Mouse (Mus musculus) heart, adult 11 months (tissue): ENCODE measurements around the gene Spock1.

Experiments used
- DNase-seq: peaks from one replicate; pipeline ENCODE4 v3.0.0; 2022

Spock1 gene

GRCm38 (mm10) chr13:57798633-57799032 lies 109.5 kb downstream of the Spock1 start:
- no peak for DNase-seq

DNA sequence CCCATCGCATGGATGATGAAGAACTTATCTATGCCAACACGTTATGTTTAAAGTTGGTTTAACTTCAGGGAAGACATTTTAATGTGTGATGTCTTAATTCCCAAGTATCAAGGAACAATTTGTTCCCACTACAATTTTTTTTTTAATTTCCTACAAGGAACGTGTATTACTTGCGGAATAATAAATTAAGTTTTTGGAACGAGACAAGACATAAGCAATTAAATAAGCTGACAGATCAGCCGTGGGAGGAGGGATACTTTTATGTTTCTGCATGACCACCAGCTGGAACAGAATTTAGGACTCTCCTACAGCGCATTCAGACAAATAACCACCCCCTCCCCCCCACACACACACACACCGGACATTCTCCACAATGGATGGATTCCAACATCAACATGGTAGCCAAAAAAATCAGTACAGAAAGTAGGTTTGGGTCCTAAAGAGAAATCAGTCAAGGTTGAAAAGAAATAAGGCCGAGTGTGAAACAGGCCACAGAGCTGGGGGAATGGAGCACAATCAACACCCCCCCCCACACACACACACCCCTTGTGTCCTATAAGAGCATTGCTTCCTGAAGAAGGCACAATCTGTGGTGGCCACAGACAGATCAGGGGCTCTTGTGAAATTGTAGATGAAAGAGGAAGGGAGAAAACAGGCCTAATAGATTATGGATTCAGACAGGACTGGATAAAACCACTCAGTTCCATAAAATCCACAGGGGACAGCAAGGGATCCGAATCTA lies 111.0 kb downstream of the Spock1 start:
- no peak for DNase-seq

GRCm38 (mm10) chr13:57793643-57794240 lies 114.4 kb downstream of the Spock1 start:
- DNase-seq = no peak

DNA sequence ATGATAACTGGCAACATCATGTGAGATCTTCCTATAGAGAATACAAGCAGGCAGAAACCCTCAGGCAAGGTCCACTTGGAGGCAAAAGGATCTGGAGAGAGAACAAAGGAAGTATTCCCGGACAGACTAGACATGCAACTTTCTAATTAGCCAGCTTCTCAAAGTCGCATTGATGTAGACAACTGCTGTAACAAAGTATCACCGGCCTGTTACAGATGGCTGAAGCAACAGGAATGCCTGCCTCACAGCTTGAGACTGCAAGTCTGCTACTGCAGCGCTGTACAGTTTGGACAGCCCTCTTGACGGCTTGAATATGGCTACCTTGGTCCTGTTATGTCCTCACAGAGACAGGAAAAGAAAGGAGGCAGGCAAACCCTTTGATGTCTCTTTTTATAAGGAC lies 118.3 kb downstream of the Spock1 start:
- DNase-seq = no peak

GRCm38 (mm10) chr13:57788299-57788698 lies 119.8 kb downstream of the Spock1 start:
- DNase-seq = no peak

DNA sequence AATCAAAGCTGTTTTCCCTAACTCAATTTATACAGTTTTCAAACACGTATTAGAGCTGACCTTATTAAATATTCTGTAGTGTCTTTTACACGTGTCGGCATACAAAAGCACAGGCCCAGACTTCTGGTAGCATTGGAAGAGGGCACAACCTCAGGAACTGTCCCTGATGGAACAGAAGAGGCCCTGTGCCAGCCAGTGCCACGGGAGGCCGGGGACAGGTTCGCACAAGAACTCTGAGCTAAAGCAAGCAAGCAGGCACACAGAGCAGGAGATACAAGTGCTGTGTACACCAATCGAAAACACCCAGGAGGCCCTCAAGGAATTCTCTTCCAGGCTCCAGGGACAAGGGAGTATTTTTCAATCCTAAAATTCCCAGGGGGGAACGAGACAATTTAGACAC lies 121.9 kb downstream of the Spock1 start:
- no peak for DNase-seq

DNA sequence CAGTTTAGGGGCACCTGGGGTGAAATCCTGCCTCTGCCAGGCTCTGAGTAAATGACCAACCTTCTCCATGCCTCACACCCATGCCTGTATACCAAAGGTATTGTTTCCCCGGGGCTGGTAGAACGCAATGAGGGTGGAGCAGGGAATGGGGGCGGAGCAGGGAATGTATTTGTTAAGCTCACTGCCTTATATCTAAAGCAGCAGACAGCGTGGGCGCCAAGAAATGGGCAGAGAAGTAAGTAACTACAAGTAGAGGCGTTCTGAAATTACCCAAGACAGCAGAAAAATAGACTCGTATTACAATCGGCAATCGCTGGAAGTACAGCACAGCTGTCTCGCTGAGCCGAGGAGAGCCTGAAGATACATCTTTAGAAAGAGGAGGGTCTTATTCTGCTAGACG lies 125.2 kb downstream of the Spock1 start:
- DNase-seq = no peak

GRCm38 (mm10) chr13:57782107-57782561 lies 126.0 kb downstream of the Spock1 start:
- DNase-seq = no peak

GRCm38 (mm10) chr13:57779146-57779545 lies 129.0 kb downstream of the Spock1 start:
- DNase-seq = no peak

GRCm38 (mm10) chr13:57778524-57778923 lies 129.6 kb downstream of the Spock1 start:
- no peak for DNase-seq

DNA sequence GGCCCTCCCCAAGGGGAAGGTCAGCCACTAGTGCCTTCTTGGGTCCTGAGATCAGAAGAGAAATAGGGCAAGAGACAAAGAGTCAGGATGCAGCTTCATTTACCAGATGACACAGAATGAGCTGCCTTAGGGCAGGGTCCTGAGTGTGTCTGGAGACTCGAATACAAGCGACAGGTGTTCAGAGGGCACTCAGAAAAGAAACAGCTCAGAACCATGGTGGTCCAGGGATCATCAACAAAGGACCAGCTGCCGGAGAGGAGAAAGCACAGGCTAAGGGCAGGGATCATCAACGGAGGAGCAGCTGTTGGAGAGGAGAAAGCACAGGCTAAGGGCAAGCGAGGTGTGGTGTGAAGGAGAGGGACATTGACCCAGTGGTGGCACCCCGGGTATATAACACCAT lies 136.1 kb downstream of the Spock1 start:
- no peak for DNase-seq

GRCm38 (mm10) chr13:57766721-57767120 lies 141.4 kb downstream of the Spock1 start:
- no peak for DNase-seq

- no peak for DNase-seq
These were observed 147.0 kb downstream of the Spock1 start for GRCm38 (mm10) chr13:57761122-57761521.

GRCm38 (mm10) chr13:57760618-57761017 lies 147.5 kb downstream of the Spock1 start:
- DNase-seq = no peak

DNA sequence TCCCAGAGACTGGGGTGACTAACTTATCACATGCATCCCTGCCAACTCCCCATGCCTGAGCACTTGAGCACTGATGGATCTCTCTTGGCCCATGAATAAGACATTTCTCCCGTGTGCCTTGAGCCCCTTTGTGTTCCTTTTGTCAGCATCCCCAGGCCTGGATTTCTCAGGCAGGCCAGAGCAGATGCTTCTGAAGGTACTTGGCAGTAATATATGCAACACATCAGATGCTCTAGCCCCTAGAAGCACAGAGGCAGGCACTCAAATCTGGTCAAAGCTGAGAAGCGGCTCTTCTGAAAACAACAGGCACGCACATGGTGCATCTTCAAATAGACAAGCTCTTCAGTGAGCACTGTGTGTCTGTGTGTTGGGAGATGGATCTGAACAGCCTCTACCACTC lies 151.8 kb downstream of the Spock1 start:
- no peak for DNase-seq

DNA sequence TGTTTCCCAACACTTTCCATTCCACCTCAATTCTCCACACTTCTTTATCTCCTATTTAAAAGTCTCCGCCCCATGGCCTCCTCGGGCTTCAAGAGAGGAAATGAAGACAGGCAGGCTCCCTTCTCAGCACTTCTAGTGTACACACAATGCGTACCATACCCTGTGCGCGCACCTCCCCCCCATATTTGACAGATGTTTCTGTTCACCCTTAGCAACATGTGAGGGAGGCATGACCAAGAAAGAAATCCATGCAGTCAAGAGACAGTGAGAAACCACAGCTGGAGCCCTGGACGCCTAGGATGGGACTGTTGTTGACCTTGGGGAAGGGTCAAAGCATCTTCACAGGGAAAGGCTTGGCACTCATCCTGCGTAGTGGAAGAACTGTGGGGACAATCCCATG lies 157.3 kb downstream of the Spock1 start:
- no peak for DNase-seq

GRCm38 (mm10) chr13:57744667-57745066 lies 163.5 kb downstream of the Spock1 start:
- DNase-seq = no peak

DNA sequence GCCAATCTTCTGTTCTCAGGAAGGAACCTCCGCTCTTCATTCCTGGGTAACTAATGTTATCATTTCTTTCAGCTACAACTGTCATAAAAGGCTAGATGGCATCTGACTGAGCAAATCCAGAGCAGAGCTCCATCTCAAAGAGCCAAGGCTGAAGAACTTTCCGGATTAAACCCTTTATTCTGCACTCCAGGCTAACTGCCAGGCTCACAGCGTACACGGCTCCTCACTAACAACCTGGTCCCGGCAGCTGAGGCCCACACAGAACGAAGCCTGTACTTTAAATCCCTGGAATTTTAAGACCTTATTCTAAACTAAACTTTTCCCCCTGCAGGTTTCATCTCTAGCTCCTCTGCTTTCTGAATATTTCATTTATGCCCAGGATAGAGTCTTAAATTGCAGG lies 166.9 kb downstream of the Spock1 start:
- DNase-seq = no peak

- DNase-seq = no peak
These were observed 167.7 kb downstream of the Spock1 start for GRCm38 (mm10) chr13:57740473-57740872.

GRCm38 (mm10) chr13:57736060-57736459 lies 172.1 kb downstream of the Spock1 start:
- no peak for DNase-seq

DNA sequence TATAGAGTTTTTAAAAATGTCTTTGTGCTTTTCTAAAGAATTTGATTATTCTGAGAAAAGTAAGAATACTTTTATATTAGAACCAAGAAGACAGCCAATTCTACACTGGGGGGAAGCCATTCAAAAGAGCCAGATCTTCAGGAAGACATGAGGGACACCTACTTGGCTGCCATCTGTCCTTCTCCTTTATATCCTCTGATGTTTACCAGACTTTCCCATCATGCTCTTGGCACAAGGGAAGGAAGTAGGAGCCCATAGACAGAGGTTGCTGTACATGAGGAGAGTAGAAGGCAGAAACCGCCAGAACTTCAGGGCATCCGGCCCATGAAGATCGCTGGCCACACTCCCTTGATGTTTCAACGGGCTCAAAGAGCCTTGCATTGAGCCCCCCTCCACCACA lies 173.6 kb downstream of the Spock1 start:
- no peak for DNase-seq

- no peak for DNase-seq
These were observed 174.6 kb downstream of the Spock1 start for GRCm38 (mm10) chr13:57733521-57733920.

- DNase-seq = no peak
These were observed 175.9 kb downstream of the Spock1 start for GRCm38 (mm10) chr13:57732251-57732650.

- no peak for DNase-seq
These were observed 180.4 kb downstream of the Spock1 start for GRCm38 (mm10) chr13:57727716-57728115.

DNA sequence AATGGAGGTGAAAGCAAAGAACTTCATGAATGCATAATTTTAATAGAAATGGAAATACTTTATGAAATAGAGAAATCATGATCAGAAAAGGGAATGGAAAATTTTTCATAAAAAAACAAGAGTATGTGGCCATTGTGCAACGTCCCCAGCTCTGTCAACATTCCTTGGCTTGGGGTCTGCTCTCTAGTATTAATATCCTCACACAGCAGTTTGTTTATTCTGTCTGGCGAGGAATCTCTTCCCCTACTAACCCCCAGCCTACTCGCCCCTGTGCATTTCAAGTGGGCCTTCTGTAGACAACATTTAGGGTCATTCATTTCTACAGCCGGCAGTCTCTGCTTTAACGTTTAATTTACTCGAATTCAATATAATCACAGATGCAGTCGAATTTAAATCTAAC lies 181.5 kb downstream of the Spock1 start:
- no peak for DNase-seq
